Mouse (Mus musculus): ENCODE measurements around the gene Sh2b1. TPM values are rescaled to one million over a fixed set of nuclear protein-coding genes. Genes with fewer than 3 reads are reported as not detected.

Gene Sh2b1
- total RNA-seq, 2 experiments from 2014 or later: 52.0 to 53.7 TPM

GRCm38 (mm10) chr7:126474486-126474955 is 703 bp downstream of the Sh2b1 start:
- DNase-seq: no peak

- no peak for DNase-seq
Measured at GRCm38 (mm10) chr7:126473470-126474086, 1.6 kb downstream of the Sh2b1 start.

GRCm38 (mm10) chr7:126472713-126473112 is 2.5 kb downstream of the Sh2b1 start:
- no peak for DNase-seq

GRCm38 (mm10) chr7:126472306-126472705 is 2.9 kb downstream of the Sh2b1 start:
- no peak for DNase-seq

- no peak for DNase-seq
Measured at GRCm38 (mm10) chr7:126471853-126472252, 3.4 kb downstream of the Sh2b1 start.

- DNase-seq: no peak
Measured at GRCm38 (mm10) chr7:126471361-126471760, 3.9 kb downstream of the Sh2b1 start.

- no peak for DNase-seq
Measured at GRCm38 (mm10) chr7:126470077-126470476, 5.1 kb downstream of the Sh2b1 start.

GRCm38 (mm10) chr7:126467834-126468627 is 7.2 kb downstream of the Sh2b1 start:
- peak; percentile 9 for DNase-seq

- peak; percentile 65 for DNase-seq
Measured at GRCm38 (mm10) chr7:126467271-126467670, 8.0 kb downstream of the Sh2b1 start.

GRCm38 (mm10) chr7:126466707-126467106 is 8.5 kb downstream of the Sh2b1 start:
- DNase-seq: peak; percentile 30

GRCm38 (mm10) chr7:126466116-126466515 is 9.1 kb downstream of the Sh2b1 start:
- DNase-seq: peak; percentile 5

- DNase-seq: peak; percentile 52
Measured at GRCm38 (mm10) chr7:126465246-126466030, 9.8 kb downstream of the Sh2b1 start.

GRCm38 (mm10) chr7:126464836-126465235 is 10.4 kb downstream of the Sh2b1 start:
- DNase-seq: peak; percentile 79

GRCm38 (mm10) chr7:126464121-126464520 is 11.1 kb downstream of the Sh2b1 start:
- DNase-seq: peak; percentile 75

- peak; percentile 18 for DNase-seq
Measured at GRCm38 (mm10) chr7:126463547-126463946, 11.7 kb downstream of the Sh2b1 start.

- peak; percentile 74 for DNase-seq
Measured at GRCm38 (mm10) chr7:126463004-126463403, 12.2 kb downstream of the Sh2b1 start, which contains the start of gene Atp2a1. Gene Atp2a1 (minus strand): TSS chr7:126463108.

GRCm38 (mm10) chr7:126461626-126462025 is 13.6 kb downstream of the Sh2b1 start:
- peak; percentile 34 for DNase-seq

GRCm38 (mm10) chr7:126460623-126461399 is 14.4 kb downstream of the Sh2b1 start:
- peak; percentile 20 for DNase-seq

GRCm38 (mm10) chr7:126458844-126459618 is 16.2 kb downstream of the Sh2b1 start:
- peak; percentile 59 for DNase-seq

GRCm38 (mm10) chr7:126458225-126458624 is 17.0 kb downstream of the Sh2b1 start:
- DNase-seq: peak; percentile 14

All from gastrocnemius, postnatal 10 days (tissue).